Mouse (Mus musculus) small intestine, adult 2 months (tissue): Measurements from ENCODE around the gene Patz1. TPM values are rescaled to one million over a fixed set of nuclear protein-coding genes. Genes with fewer than 3 reads are reported as not detected.

ENCODE experiments used
- H3K27ac ChIP-seq: fragments of 200-500 bp; 2 replicates; pipeline ENCODE4 v1.5.1; 2012; ENCODE audit warnings: low read depth, low read length, control low read depth, inconsistent platforms; ENCODE audit not compliant: insufficient read depth
- H3K27me3 ChIP-seq: fragments of 200-500 bp; 2 replicates; pipeline ENCODE4 v1.6.1; 2012; ENCODE audit warnings: mild to moderate bottlenecking, moderate library complexity, low read length, inconsistent platforms; ENCODE audit not compliant: control insufficient read depth, insufficient read depth
- H3K36me3 ChIP-seq: fragments of 200-500 bp; 2 replicates; pipeline ENCODE4 v1.6.1; 2012; ENCODE audit warnings: mild to moderate bottlenecking, low read length, control low read depth, inconsistent platforms; ENCODE audit not compliant: control insufficient read depth, insufficient read depth
- H3K4me1 ChIP-seq: fragments of 200-500 bp; 2 replicates; pipeline ENCODE4 v1.6.1; 2012; ENCODE audit warnings: low read length, inconsistent platforms, mixed read lengths; ENCODE audit not compliant: control insufficient read depth, insufficient read depth, insufficient read length
- H3K4me3 ChIP-seq: fragments of 200-500 bp; 2 replicates; pipeline ENCODE4 v1.5.1; 2012; ENCODE audit warnings: low read depth, mild to moderate bottlenecking, control low read depth, inconsistent platforms, low read length, moderate library complexity
- CTCF ChIP-seq: fragments of 200-500 bp; IDR thresholded peaks from 2 replicates; pipeline ENCODE4 v1.5.1; 2012; ENCODE audit warnings: low read depth, mild to moderate bottlenecking, control low read depth, inconsistent platforms, low read length, moderate library complexity, mixed read lengths; ENCODE audit not compliant: insufficient replicate concordance, insufficient read length; ENCODE audit errors: extremely low read depth
- POLR2A ChIP-seq: fragments of 200-500 bp; IDR thresholded peaks from 2 replicates; pipeline ENCODE4 v1.6.1; 2012; ENCODE audit warnings: low read depth, mild to moderate bottlenecking, control low read depth, inconsistent platforms, low read length, moderate library complexity
- WGBS: fragments of 180-500 bp; shearing (Covaris S2); methylation state at CpG from one replicate; pipeline ENCODE4 v1.1.7; 2018; 5-methylcytosine and 5-hydroxymethylcytosine counted together
- polyA plus RNA-seq: library from polyadenylated mRNA; depleted of rRNA; stranded (reverse); fragments of >200 nt; gene quantifications from 2 replicates; pipeline ENCODE4 v1.2.3, GENCODE M21; 2012

Patz1 gene
- polyA plus RNA-seq, 1 experiment = 15.1 TPM

- no peak overlapping the region for H3K27ac ChIP-seq
- H3K4me3 ChIP-seq = no peak overlapping the region
- H3K27me3 ChIP-seq = no peaks in the 10 kb centered on the region
- H3K36me3 ChIP-seq = peaks cover 36% of the 10 kb centered on the region
- TF ChIP-seq CTCF (no peak), POLR2A (no peak)
- H3K4me1 ChIP-seq = no peaks in the 10 kb centered on the region
- WGBS = 64% methylated on average over 4 of the region's 4 CpGs
Measured at GRCm38 (mm10) chr11:3302385-3302784, 13.7 kb downstream of the Patz1 start.

- Histone ChIP-seq H3K4me3 (no peak overlapping the region), H3K27ac (no peak overlapping the region), H3K27me3 (no peaks in the 10 kb centered on the region), H3K4me1 (no peaks in the 10 kb centered on the region), H3K36me3 (peaks cover 40% of the 10 kb centered on the region)
- WGBS = 41% methylated on average over 4 of the region's 4 CpGs
- no peak for TF ChIP-seq POLR2A
- no peak for TF ChIP-seq CTCF
Measured at GRCm38 (mm10) chr11:3302792-3303191, 14.1 kb downstream of the Patz1 start.

- TF ChIP-seq CTCF (no peak), POLR2A (no peak)
- WGBS = 94% methylated on average over 4 of the region's 4 CpGs
- peaks cover 39% of the 10 kb centered on the region for H3K36me3 ChIP-seq
- H3K4me1 ChIP-seq = no peaks in the 10 kb centered on the region
- H3K4me3 ChIP-seq = no peak overlapping the region
- no peaks in the 10 kb centered on the region for H3K27me3 ChIP-seq
- no peak overlapping the region for H3K27ac ChIP-seq
Measured at GRCm38 (mm10) chr11:3305821-3306220, 17.1 kb downstream of the Patz1 start.

- peaks cover 37% of the 10 kb centered on the region for H3K36me3 ChIP-seq
- 88% methylated on average over 3 of the region's 3 CpGs for WGBS
- H3K4me3 ChIP-seq = no peak overlapping the region
- no peaks in the 10 kb centered on the region for H3K4me1 ChIP-seq
- H3K27me3 ChIP-seq = no peaks in the 10 kb centered on the region
- H3K27ac ChIP-seq = no peak overlapping the region
- TF ChIP-seq CTCF (no peak), POLR2A (no peak)
Measured at GRCm38 (mm10) chr11:3307875-3308274, 19.2 kb downstream of the Patz1 start.

DNA sequence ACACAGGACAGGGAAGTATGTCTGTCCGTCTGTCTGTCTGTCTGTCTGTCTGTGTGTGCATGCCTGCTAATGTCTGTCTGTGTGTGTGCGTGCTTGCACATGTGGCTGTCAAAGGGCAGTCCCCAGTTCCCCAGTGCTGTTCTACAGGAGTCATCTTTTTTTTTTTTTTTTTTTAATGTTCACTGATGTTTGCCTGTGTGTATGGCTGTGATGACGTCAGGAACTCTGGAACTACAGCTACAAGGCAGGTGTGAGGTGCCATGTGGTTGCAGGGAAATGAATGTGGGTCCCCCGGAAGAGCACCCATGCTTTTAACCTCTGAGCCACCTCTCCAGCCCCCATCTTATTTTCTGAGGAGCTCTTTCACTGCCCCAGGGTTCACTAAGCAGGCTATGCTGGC, 21.2 kb downstream of the Patz1 start:
- Histone ChIP-seq H3K27ac (no peak overlapping the region), H3K36me3 (peaks cover 37% of the 10 kb centered on the region), H3K4me1 (no peaks in the 10 kb centered on the region), H3K4me3 (no peak overlapping the region), H3K27me3 (no peaks in the 10 kb centered on the region)
- TF ChIP-seq POLR2A (no peak), CTCF (no peak)
- WGBS = 87% methylated on average over 4 of the region's 4 CpGs

DNA sequence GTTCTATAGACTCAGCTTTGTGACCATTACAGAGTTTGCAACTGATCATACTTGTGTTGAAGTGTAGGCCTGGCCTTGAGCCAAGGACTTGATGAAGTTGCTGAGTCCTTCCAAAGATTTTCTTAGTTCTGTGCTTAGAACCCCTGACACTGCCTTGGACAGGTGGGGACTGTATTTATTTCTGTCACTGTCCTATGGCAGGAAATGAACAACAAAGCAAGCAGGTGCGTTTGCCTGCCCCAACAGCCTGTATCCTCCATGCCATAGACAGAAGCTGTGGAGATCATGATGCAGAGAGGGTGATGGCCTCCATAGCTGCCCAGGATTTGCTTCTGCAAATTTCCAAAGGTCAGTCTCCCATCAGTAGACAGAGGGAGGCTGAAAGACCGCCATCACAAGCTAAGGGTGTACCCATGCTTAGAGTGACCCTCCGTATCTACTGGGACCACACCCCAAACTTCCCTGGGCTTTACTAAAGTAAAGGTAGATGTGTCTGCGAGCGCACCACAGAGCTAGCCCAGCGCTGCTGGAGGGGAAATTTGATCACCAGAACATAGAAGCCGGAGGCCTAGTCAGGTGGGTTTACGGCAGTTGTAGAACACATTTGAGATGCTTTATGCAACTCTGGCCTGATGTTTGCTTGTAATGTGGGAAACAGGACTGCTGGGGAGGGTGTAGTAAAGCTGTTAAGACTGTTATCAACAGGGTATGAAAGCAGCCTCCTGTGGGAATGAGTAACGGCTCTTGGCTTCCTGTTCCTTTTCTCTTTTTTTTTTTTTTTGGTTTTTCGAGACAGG, 22.3 kb downstream of the Patz1 start:
- WGBS = 79% methylated on average over 10 of the region's 10 CpGs
- H3K36me3 ChIP-seq = peaks cover 33% of the 10 kb centered on the region
- H3K27ac ChIP-seq = no peak overlapping the region
- no peaks in the 10 kb centered on the region for H3K27me3 ChIP-seq
- H3K4me1 ChIP-seq = no peaks in the 10 kb centered on the region
- TF ChIP-seq CTCF (no peak), POLR2A (no peak)
- H3K4me3 ChIP-seq = no peak overlapping the region

GRCm38 (mm10) chr11:3311586-3312347, 23.1 kb downstream of the Patz1 start:
- Histone ChIP-seq H3K4me1 (no peaks in the 10 kb centered on the region), H3K4me3 (no peak overlapping the region), H3K36me3 (peaks cover 28% of the 10 kb centered on the region), H3K27ac (no peak overlapping the region), H3K27me3 (no peaks in the 10 kb centered on the region)
- WGBS = 85% methylated on average over 10 of the region's 10 CpGs
- no peak for TF ChIP-seq CTCF
- TF ChIP-seq POLR2A = no peak
